Mouse (Mus musculus): ENCODE data around the gene Sympk. TPM values are rescaled to one million over a fixed set of nuclear protein-coding genes. Genes with fewer than 3 reads are reported as not detected.

Sympk gene
- total and polyA plus RNA-seq, 2 experiments from 2014 or later, result 20.0 to 73.8 TPM

DNA sequence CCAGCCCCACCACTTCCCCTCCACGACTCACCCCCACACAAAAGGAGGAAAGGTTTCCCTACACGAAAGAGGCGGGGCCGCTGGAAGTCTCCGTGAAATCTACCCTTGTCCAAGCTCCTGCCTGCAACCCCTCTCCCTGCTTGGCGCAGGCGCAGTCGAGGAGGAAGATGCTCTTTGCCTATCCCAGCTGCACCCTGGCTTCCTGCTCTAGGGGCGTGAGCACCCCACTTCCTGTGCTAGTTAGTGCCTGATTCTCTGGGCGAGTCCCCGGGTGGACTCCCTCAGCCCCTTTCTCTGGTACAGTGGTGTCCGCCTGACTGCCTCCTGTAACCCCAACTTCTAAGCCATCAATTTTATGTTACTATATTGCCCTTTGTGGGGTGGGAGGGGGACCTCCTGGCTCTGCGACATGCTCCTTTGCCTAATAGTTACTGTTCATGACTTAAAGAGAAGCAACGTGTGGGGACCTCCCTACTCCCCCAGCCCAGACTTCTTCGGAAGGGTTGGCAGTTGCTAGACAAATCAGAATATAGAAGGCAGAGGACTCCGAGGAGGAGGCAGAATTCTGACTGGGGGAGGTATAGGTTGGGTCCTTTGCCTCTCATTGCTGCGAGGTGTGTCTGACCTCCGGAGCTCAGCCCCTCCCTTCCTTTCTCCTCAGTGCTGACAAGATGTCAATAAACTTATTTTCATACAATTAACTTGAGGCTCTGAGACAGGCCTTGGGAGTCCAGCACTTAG is 22.9 kb upstream of the Sympk start:
- WGBS, result 50% methylated on average over 17 of the region's 18 CpGs
- no peak for TF ChIP-seq CTCF (IDR thresholded peaks at IDR 0.05; ENCODE audit: low read depth)
- DNase-seq, result no peak
- Histone ChIP-seq H3K9me3 (ENCODE audit: low read length) (no peaks in the 10 kb centered on the region), H3K36me3 (ENCODE audit: insufficient read depth) (peaks cover 11% of the 10 kb centered on the region), H3K4me3 (ENCODE audit: low read depth, low read length) (no peak overlapping the region), H3K4me1 (ENCODE audit: insufficient read depth) (peaks cover 19% of the 10 kb centered on the region), H3K9ac (no peak overlapping the region), H3K27me3 (ENCODE audit: insufficient read depth, low read length) (no peaks in the 10 kb centered on the region), H3K4me2 (ENCODE audit: low read depth) (0 out of 2 replicates have a peak overlapping the region, but pooled peaks have one; percentile 10), H3K27ac (ENCODE audit: low read depth, low read length) (no peak overlapping the region)
- ATAC-seq, result no peak

GRCm38 (mm10) chr7:19001807-19002085 is 22.4 kb upstream of the Sympk start:
- no peak for ATAC-seq
- Histone ChIP-seq H3K27ac (ENCODE audit: low read depth, low read length) (0 out of 2 replicates have a peak overlapping the region, but pooled peaks have one; percentile 67), H3K9ac (no peak overlapping the region), H3K27me3 (ENCODE audit: insufficient read depth, low read length) (no peaks in the 10 kb centered on the region), H3K4me1 (ENCODE audit: insufficient read depth) (peaks cover 20% of the 10 kb centered on the region), H3K36me3 (ENCODE audit: insufficient read depth) (peaks cover 11% of the 10 kb centered on the region), H3K9me3 (ENCODE audit: low read length) (no peaks in the 10 kb centered on the region), H3K4me3 (ENCODE audit: low read depth, low read length) (no peak overlapping the region), H3K4me2 (ENCODE audit: low read depth) (no peak overlapping the region)
- no peak for DNase-seq
- 80% methylated on average over 3 of the region's 3 CpGs for WGBS
- TF ChIP-seq CTCF (IDR thresholded peaks at IDR 0.05; ENCODE audit: low read depth), result no peak

GRCm38 (mm10) chr7:19002115-19002514 is 22.1 kb upstream of the Sympk start:
- DNase-seq, result no peak
- Histone ChIP-seq H3K4me1 (ENCODE audit: insufficient read depth) (peaks cover 20% of the 10 kb centered on the region), H3K9me3 (ENCODE audit: low read length) (no peaks in the 10 kb centered on the region), H3K9ac (peak overlapping the region; percentile 65), H3K36me3 (ENCODE audit: insufficient read depth) (peaks cover 14% of the 10 kb centered on the region), H3K4me2 (ENCODE audit: low read depth) (peak overlapping the region; percentile 71), H3K27me3 (ENCODE audit: insufficient read depth, low read length) (no peaks in the 10 kb centered on the region), H3K4me3 (ENCODE audit: low read depth, low read length) (peak overlapping the region; percentile 43; the same call in 1 of the 2 replicates), H3K27ac (ENCODE audit: low read depth, low read length) (peak overlapping the region; percentile 67)
- TF ChIP-seq CTCF (IDR thresholded peaks at IDR 0.05; ENCODE audit: low read depth), result no peak
- WGBS, result 43% methylated on average over 4 of the region's 4 CpGs
- ATAC-seq, result no peak

DNA sequence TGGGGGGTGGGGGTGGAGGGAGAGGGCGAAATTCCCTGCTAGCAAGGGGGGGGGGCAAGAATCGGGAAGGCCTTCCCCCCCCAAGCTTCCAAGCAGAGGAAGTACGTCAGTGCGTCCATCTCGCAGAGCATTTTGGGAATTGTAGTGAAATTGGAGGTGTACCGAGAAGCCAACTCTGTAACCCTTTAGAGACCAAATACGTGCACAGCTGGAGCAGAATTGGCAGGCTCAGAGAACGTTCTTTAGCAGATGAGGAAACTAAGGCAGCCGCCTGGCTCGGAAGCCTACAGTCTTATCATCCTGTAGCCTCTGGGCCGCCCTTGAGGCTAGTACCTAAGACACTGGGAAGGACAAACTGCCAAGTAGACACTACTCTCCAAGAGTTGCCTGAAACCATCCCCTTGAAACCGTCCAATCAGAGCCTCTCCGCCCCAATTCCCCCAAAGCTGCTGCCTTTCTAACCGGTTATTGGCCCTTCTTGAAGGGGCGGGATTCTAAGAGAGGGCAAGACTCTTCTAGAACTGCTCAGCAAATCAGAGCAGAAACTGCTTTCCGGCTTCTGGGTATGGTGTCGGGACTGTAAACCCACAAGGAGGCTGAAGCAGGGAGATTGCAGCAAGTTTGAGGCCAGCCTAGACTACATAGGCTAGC is 21.2 kb upstream of the Sympk start:
- Histone ChIP-seq H3K4me2 (ENCODE audit: low read depth) (peak overlapping the region; percentile 71), H3K36me3 (ENCODE audit: insufficient read depth) (peaks cover 17% of the 10 kb centered on the region), H3K4me1 (ENCODE audit: insufficient read depth) (peaks cover 20% of the 10 kb centered on the region), H3K9ac (peak overlapping the region; percentile 65), H3K4me3 (ENCODE audit: low read depth, low read length) (peak overlapping the region; percentile 43), H3K27me3 (ENCODE audit: insufficient read depth, low read length) (no peaks in the 10 kb centered on the region), H3K27ac (ENCODE audit: low read depth, low read length) (peak overlapping the region; percentile 67), H3K9me3 (ENCODE audit: low read length) (no peaks in the 10 kb centered on the region)
- no peak for TF ChIP-seq CTCF (IDR thresholded peaks at IDR 0.05; ENCODE audit: low read depth)
- ATAC-seq, result peak; percentile 71
- WGBS, result 2% methylated on average over 17 of the region's 17 CpGs
- DNase-seq, result peak; percentile 92

GRCm38 (mm10) chr7:19003902-19004630 is 20.1 kb upstream of the Sympk start, which contains the start of gene Irf2bp1:
Gene Irf2bp1, plus strand, starts transcription at chr7:19004044.
- Histone ChIP-seq H3K36me3 (ENCODE audit: insufficient read depth) (peaks cover 17% of the 10 kb centered on the region), H3K27ac (ENCODE audit: low read depth, low read length) (peak within 1 kb of the TSS; percentile 94), H3K4me2 (ENCODE audit: low read depth) (peak within 1 kb of the TSS; percentile 95), H3K4me1 (ENCODE audit: insufficient read depth) (peaks cover 20% of the 10 kb centered on the region), H3K27me3 (ENCODE audit: insufficient read depth, low read length) (no peaks in the 10 kb centered on the region), H3K9me3 (ENCODE audit: low read length) (no peaks in the 10 kb centered on the region), H3K9ac (peak within 1 kb of the TSS; percentile 80), H3K4me3 (ENCODE audit: low read depth, low read length) (peak within 1 kb of the TSS; percentile 82)
- peak; percentile 80 for ATAC-seq
- peak; percentile 96 for DNase-seq
- 1% methylated on average over 86 of the region's 90 CpGs for WGBS
- no peak for TF ChIP-seq CTCF (IDR thresholded peaks at IDR 0.05; ENCODE audit: low read depth)

DNA sequence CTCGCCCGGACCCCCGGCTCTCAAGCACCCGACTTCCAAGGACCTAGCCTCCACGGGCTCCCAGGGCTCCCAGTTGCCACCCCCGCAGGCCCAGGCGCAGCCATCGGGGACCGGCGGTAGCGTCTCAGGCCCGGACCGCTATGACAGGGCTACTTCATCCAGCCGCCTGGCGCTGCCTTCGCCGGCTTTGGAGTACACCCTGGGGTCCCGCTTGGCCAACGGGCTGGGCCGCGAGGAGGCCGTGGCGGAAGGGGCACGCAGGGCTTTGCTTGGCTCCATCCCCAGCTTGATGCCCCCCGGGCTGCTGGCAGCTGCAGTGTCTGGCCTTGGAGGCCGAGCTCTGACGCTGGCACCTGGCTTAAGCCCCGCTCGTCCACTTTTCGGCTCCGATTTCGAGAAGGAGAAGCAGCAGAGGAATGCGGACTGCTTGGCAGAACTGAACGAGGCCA is 19.5 kb upstream of the Sympk start:
- Histone ChIP-seq H3K9me3 (ENCODE audit: low read length) (no peaks in the 10 kb centered on the region), H3K27me3 (ENCODE audit: insufficient read depth, low read length) (no peaks in the 10 kb centered on the region), H3K36me3 (ENCODE audit: insufficient read depth) (peaks cover 17% of the 10 kb centered on the region), H3K27ac (ENCODE audit: low read depth, low read length) (peak overlapping the region; percentile 94), H3K4me1 (ENCODE audit: insufficient read depth) (peaks cover 20% of the 10 kb centered on the region), H3K4me2 (ENCODE audit: low read depth) (peak overlapping the region; percentile 95), H3K4me3 (ENCODE audit: low read depth, low read length) (peak overlapping the region; percentile 82), H3K9ac (peak overlapping the region; percentile 80)
- TF ChIP-seq CTCF (IDR thresholded peaks at IDR 0.05; ENCODE audit: low read depth), result no peak
- DNase-seq, result peak; percentile 32
- 5% methylated on average over 34 of the region's 34 CpGs for WGBS
- ATAC-seq, result no peak; the same call in 1 of the 2 replicates
